Mouse (Mus musculus) bone marrow, adult 2 months (tissue): ENCODE measurements around the gene Tuba1b.

Experiments used
- CTCF ChIP-seq: fragments of 200-500 bp; IDR thresholded peaks from 2 replicates; pipeline ENCODE4 v1.5.1; 2011; ENCODE audit warnings: low read length, control low read depth; ENCODE audit not compliant: control insufficient read depth, insufficient read depth
- POLR2A ChIP-seq: fragments of 200-500 bp; IDR thresholded peaks from 2 replicates; pipeline ENCODE4 v1.6.1; 2011; ENCODE audit warnings: low read depth, mild to moderate bottlenecking, control low read depth, low read length, borderline replicate concordance; ENCODE audit not compliant: control insufficient read depth

DNA sequence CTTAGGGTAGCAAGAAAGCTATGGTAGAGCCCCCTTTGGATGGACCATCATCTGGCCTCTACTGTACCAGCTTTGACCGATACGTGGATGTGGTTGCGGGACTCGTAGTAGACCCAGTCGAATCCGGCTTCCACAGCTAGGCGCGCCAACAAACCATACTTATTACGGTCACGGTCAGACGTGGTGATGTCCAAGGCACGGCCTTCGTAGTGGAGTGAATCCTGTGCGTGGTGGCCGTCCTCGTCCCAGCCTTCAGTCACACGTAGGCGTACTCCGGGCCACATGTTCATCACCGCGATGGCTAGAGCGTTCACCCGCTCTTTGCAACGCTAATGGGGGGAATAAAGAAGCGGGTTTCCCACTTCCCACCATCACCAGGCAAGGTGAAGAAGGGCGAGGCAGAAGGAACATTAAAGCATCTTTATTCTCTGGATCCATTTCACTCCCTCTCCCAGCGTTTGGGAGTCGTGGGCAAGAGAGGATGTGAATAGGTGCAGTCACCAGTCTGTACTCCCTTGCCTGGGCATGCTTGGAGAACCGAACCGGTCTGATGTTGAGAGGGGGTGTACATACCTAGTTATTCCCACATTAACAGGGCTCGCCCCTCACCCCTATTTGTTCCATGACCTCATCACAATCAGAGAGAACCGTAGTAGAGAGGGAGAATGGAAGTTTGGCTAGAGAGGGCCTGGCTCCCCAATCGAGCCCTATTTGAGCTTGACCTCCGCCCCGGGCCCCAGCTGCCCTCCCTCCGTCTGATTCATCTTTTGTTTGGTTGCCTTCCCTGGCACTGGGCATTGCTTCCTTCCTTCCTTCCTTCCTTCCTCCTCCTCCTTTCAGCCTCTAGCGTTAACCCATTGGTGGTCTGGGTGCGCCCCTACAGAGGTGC lies 39.4 kb downstream of the Tuba1b start:
- TF ChIP-seq CTCF (no peak), POLR2A (no peak)
